Mouse (Mus musculus) E14TG2a.4 (cell line): ENCODE measurements around the gene Gm28635.

Experiments
- H3K27me3 ChIP-seq: 2 replicates; pipeline ENCODE4 v1.6.1; 2014; ENCODE audit warnings: low read length, control low read depth; ENCODE audit not compliant: insufficient read depth
- H3K36me3 ChIP-seq: 2 replicates; pipeline ENCODE4 v1.6.1; 2014; ENCODE audit warnings: low read length, control low read depth; ENCODE audit not compliant: insufficient read depth
- H3K4me1 ChIP-seq: replicated peaks from 2 replicates; pipeline ENCODE4 v1.6.1; 2014; ENCODE audit warnings: low read depth, low read length, control low read depth
- H3K4me3 ChIP-seq: replicated peaks from 2 replicates; pipeline ENCODE4 v1.5.1; 2014; ENCODE audit warnings: mild to moderate bottlenecking, low read length
- H3K9me3 ChIP-seq: 2 replicates; pipeline ENCODE4 v1.6.1; 2014; ENCODE audit warnings: low read length, control low read depth
- CTCF ChIP-seq: conservative IDR thresholded peaks from 2 replicates; pipeline ENCODE4 v1.5.1; 2014; ENCODE audit warnings: low read length
- NANOG ChIP-seq: IDR thresholded peaks from 2 replicates; pipeline ENCODE4 v1.6.1; 2014; ENCODE audit warnings: borderline replicate concordance, low read length, mixed read lengths
- POU5F1 ChIP-seq: IDR thresholded peaks from 2 replicates; pipeline ENCODE4 v1.6.1; 2014; ENCODE audit warnings: low read length, borderline replicate concordance

Gm28635 gene

GRCm38 (mm10) chr2:84716423-84717355, 38.8 kb upstream of the Gm28635 start:
- Histone ChIP-seq H3K36me3 (peaks cover 9% of the 10 kb centered on the region), H3K4me3 (peak overlapping the region; percentile 99), H3K9me3 (no peaks in the 10 kb centered on the region), H3K27me3 (no peaks in the 10 kb centered on the region), H3K4me1 (peaks cover 30% of the 10 kb centered on the region)
- TF ChIP-seq POU5F1 = no peak
- no peak for TF ChIP-seq CTCF
- no peak for TF ChIP-seq NANOG

GRCm38 (mm10) chr2:84715562-84716361, 37.9 kb upstream of the Gm28635 start:
- Histone ChIP-seq H3K4me3 (peak overlapping the region; percentile 99), H3K27me3 (no peaks in the 10 kb centered on the region), H3K4me1 (peaks cover 33% of the 10 kb centered on the region), H3K9me3 (no peaks in the 10 kb centered on the region), H3K36me3 (peaks cover 10% of the 10 kb centered on the region)
- TF ChIP-seq POU5F1 (no peak), NANOG (no peak), CTCF (no peak)

GRCm38 (mm10) chr2:84714811-84715561, 37.1 kb upstream of the Gm28635 start, which contains the start of gene Zdhhc5:
Gene Zdhhc5, minus strand, starts transcription at chr2:84715180.
- Histone ChIP-seq H3K4me3 (peak within 1 kb of the TSS; percentile 99), H3K4me1 (peaks cover 40% of the 10 kb centered on the region), H3K27me3 (no peaks in the 10 kb centered on the region), H3K9me3 (no peaks in the 10 kb centered on the region), H3K36me3 (peaks cover 18% of the 10 kb centered on the region)
- no peak for TF ChIP-seq CTCF
- TF ChIP-seq POU5F1 = no peak
- no peak for TF ChIP-seq NANOG

GRCm38 (mm10) chr2:84714422-84714810, 36.6 kb upstream of the Gm28635 start:
- Histone ChIP-seq H3K36me3 (peaks cover 24% of the 10 kb centered on the region), H3K4me3 (peak overlapping the region; percentile 99), H3K4me1 (peaks cover 46% of the 10 kb centered on the region), H3K27me3 (no peaks in the 10 kb centered on the region), H3K9me3 (no peaks in the 10 kb centered on the region)
- no peak for TF ChIP-seq CTCF
- TF ChIP-seq POU5F1 = no peak
- no peak for TF ChIP-seq NANOG

DNA sequence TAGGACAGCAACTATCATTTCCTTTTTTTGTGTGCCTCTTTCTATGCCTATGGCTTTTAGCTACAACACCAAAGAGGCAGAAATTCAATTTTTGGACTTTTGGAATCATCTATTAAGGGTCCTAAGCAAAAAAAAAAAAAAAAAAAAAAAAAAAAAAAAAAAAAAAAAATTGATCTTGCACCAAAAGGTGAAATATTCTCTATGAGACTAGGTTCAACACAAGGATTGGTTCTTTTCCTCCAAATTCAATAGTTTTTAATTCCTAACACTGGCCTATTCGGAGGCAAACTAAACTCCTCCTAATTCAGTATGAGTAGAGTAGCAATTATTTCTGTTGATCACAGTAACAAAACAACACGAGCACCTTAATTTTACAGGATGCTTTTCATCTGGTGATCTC, 34.1 kb upstream of the Gm28635 start:
- peaks cover 49% of the 10 kb centered on the region for H3K36me3 ChIP-seq
- H3K4me3 ChIP-seq = no peak overlapping the region
- H3K27me3 ChIP-seq = no peaks in the 10 kb centered on the region
- H3K4me1 ChIP-seq = peaks cover 60% of the 10 kb centered on the region
- TF ChIP-seq POU5F1 (no peak), NANOG (no peak), CTCF (no peak)
- no peaks in the 10 kb centered on the region for H3K9me3 ChIP-seq

DNA sequence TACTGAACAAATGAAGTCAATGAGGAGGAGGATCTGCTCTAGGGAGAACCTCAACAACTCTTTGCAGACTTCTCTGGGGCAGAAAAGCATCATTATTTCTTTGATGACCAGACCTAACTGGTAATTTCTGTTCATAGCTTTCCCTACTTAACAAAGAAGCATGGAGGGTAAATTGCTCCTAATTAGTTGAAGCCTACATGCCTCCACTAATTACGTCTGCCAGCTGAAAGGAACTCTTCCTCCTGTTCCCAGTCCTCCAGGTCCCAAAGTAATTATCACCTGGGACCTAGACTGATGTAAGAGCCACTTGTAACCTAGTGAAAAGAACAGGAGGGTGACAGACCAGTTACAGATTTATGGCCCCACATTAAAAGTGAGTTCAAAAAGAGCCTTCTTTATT, 29.7 kb upstream of the Gm28635 start:
- Histone ChIP-seq H3K27me3 (no peaks in the 10 kb centered on the region), H3K36me3 (peaks cover 86% of the 10 kb centered on the region), H3K4me1 (peaks cover 60% of the 10 kb centered on the region), H3K4me3 (no peak overlapping the region), H3K9me3 (no peaks in the 10 kb centered on the region)
- TF ChIP-seq CTCF = no peak
- TF ChIP-seq NANOG = no peak
- no peak for TF ChIP-seq POU5F1

DNA sequence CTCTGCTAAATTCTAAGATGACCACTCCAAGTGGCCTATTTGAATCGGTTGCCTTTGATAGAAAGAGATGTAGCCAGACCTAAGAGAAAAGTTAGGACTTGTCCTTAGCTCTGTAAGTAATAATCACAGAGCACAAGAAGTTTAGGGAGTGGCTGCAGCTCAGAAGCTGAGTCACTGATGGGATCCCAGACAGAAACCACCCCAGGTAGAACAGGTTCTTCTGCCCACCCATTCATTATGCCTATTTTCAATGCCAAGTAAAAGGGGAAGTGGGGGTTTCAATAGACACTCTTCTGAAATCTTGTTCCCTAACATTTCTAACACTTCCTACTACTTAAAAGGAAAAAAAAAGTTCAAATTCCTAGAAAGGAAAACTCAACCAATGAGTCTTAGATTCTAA, 27.5 kb upstream of the Gm28635 start:
- Histone ChIP-seq H3K27me3 (no peaks in the 10 kb centered on the region), H3K4me3 (no peak overlapping the region), H3K36me3 (peaks cover 87% of the 10 kb centered on the region), H3K9me3 (no peaks in the 10 kb centered on the region), H3K4me1 (peaks cover 47% of the 10 kb centered on the region)
- no peak for TF ChIP-seq POU5F1
- no peak for TF ChIP-seq CTCF
- no peak for TF ChIP-seq NANOG

DNA sequence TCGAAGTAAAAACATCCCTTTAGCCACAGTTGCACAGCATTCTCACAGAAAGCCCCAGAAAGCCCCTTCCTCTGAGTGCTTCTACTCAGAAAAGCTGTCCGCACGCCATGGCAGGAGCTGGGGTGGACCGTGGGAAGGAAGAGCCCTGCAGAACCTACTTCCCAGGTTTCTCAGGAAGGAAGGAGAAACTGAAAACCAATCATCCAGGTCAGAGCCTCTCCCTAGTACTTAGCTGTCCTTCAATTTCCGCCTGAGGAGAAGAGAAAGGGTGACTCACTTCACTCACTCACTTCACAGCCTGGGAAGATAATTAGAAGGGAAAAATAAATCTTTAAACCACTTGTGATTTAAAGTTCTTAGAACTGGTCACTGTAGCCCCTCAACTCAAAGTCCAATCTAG, 26.5 kb upstream of the Gm28635 start:
- H3K4me3 ChIP-seq = no peak overlapping the region
- no peaks in the 10 kb centered on the region for H3K27me3 ChIP-seq
- peaks cover 84% of the 10 kb centered on the region for H3K36me3 ChIP-seq
- H3K9me3 ChIP-seq = no peaks in the 10 kb centered on the region
- H3K4me1 ChIP-seq = peaks cover 38% of the 10 kb centered on the region
- TF ChIP-seq NANOG = no peak
- no peak for TF ChIP-seq CTCF
- TF ChIP-seq POU5F1 = no peak
